Mouse (Mus musculus) brown adipose tissue, adult 24 weeks (tissue): ENCODE measurements around the gene Osbpl7. TPM values are rescaled to one million over a fixed set of nuclear protein-coding genes. Genes with fewer than 3 reads are reported as not detected.
A peak's percentile ranks its signal among the peaks of the same experiment; 100 is the strongest.

ENCODE experiments used
- H3K27ac ChIP-seq: fragments of 200-500 bp; replicated peaks from 2 replicates; pipeline ENCODE4 v1.5.1; 2012; ENCODE audit warnings: low read depth, mild to moderate bottlenecking, low read length
- H3K4me1 ChIP-seq: fragments of 200-500 bp; 2 replicates; pipeline ENCODE4 v1.6.1; 2012; ENCODE audit warnings: low read length, mixed read lengths; ENCODE audit not compliant: control insufficient read depth, insufficient read depth, insufficient read length
- H3K4me3 ChIP-seq: fragments of 200-500 bp; 2 replicates; pipeline ENCODE4 v1.5.1; 2012; ENCODE audit warnings: low read depth, mild to moderate bottlenecking, low read length, moderate library complexity; ENCODE audit not compliant: insufficient read depth
- polyA plus RNA-seq: library from polyadenylated mRNA; stranded (reverse); fragments of >200 nt; gene quantifications from 2 replicates; pipeline ENCODE4 v1.2.4, GENCODE M21; 2012; ENCODE audit not compliant: missing spikeins, insufficient read depth, insufficient read length

Gene Osbpl7
- polyA plus RNA-seq, 1 experiment: 0.87 TPM

DNA sequence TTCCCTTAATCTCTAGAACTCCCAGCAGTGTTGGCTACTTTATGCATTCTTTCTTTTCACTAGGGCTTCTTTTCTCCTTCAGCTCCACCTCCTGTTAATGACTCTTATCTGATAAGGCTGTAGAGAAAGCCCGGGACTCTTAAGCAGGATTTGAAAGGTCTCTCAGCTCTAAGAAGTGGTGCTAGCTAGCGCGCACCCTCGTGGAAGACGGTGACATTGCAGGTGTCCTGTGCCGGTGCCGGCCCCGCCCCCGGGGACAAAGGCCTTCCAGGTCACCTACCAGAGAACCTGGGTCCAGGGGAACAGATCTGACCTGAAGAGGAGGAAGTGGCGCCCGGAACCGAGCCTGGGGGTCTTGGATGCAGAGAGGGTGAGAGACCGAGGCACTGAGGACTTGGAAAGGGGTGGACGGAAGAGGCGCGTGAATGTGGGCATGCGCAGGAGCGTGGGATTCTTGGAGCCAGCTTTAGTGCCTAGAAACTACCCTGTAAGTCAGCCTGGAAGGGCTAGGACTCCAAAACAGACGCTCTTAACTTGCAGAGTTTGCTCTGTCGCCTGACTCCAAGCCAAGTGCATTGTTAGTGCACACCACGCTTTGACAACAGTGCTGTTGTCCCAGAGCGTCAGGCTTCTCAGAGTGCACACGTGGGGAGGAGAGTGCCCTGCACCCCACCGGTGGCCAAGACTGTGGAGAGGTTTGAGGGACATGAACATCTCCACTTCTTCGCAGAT lies 20.6 kb upstream of the Osbpl7 start, which contains the start of gene Scrn2:
Gene Scrn2 (plus strand): TSS at position 253 of the 732 bp plus-strand sequence.
- Histone ChIP-seq H3K27ac (peak within 1 kb of the TSS; percentile 77), H3K4me1 (peaks cover 4% of the 10 kb centered on the region), H3K4me3 (peak within 1 kb of the TSS; percentile 81)

DNA sequence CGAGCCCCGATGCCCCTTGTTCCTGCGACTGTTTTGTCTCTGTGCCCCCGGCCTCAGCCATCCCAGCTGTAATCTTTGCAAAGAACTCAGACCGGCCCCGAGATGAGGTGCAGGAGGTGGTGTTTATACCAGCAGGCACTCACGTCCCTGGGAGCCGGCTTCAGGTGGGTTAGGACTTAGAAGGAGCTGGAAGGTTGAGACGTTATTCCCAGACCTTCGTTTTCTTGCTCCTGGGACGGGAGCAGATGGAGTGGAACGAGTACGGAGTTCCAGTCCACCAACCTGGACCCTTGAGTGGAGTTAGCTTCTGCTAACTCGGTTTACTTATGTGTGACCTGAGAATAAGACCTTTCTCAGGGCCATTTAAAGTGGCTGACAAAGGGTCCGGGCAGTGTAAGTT lies 20.0 kb upstream of the Osbpl7 start:
- H3K4me3 ChIP-seq: peak overlapping the region; percentile 81
- no peak overlapping the region for H3K27ac ChIP-seq
- peaks cover 4% of the 10 kb centered on the region for H3K4me1 ChIP-seq

DNA sequence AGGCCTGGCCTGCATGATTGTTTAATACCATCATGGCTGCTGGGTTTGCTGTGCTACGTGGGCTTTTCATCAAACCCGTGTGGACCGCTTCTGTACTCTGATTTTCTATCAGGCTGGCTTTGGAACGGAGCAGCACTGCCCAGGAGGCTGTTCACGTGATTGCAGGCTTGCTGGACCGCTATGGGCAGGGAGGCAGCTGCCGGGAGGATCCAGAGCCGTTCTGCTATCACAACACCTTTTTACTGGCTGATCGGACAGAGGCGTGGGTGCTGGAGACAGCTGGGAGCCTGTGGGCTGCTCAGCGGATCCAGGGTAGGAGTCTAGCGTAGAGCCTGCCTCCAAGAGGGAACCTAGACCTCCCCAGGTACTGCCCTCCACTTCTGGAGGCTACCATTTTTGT lies 18.5 kb upstream of the Osbpl7 start:
- no peak overlapping the region for H3K4me3 ChIP-seq
- H3K4me1 ChIP-seq: no peaks in the 10 kb centered on the region; the same call in 1 of the 2 replicates
- H3K27ac ChIP-seq: no peak overlapping the region

DNA sequence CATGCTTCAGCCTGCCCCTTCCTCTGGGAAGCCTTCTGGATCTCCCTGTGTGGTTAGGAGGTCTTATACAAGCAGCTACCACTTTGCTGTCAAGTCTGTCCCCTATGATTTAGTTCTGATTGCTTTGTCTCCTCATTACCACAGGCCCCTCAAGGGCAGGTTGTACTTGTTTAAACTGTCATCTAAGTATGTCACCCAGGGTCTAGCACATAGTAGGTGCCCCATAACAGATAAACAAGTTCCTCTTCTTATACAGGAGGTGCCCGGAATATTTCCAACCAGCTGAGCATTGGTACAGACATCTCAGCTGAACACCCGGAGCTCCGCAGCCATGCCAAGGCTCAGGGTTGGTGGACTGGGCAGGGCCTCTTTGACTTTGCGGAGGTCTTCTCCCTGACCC lies 17.9 kb upstream of the Osbpl7 start:
- no peaks in the 10 kb centered on the region; the same call in 1 of the 2 replicates for H3K4me1 ChIP-seq
- H3K27ac ChIP-seq: no peak overlapping the region
- no peak overlapping the region for H3K4me3 ChIP-seq

DNA sequence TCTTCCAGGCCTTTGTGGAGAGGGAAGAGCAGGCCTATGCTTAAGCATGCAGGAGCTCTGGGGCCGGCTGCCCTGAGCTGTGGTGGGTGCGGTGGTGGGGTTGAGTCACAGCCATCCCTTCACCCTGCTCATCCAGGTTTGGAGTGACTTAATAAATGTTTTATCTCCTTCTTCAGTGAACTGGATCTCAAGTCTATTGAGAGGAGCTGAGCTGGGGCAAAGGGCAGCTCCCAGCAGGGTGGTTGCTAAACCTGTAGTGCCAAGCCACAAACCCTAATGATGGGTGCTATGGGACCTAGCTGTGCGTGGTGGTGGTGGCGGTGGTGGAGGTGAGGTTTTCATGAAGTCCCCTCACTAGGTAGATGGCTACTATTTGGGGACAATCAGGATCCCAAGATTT lies 16.6 kb upstream of the Osbpl7 start:
- H3K4me3 ChIP-seq: no peak overlapping the region
- H3K27ac ChIP-seq: no peak overlapping the region
- no peaks in the 10 kb centered on the region; the same call in 1 of the 2 replicates for H3K4me1 ChIP-seq

DNA sequence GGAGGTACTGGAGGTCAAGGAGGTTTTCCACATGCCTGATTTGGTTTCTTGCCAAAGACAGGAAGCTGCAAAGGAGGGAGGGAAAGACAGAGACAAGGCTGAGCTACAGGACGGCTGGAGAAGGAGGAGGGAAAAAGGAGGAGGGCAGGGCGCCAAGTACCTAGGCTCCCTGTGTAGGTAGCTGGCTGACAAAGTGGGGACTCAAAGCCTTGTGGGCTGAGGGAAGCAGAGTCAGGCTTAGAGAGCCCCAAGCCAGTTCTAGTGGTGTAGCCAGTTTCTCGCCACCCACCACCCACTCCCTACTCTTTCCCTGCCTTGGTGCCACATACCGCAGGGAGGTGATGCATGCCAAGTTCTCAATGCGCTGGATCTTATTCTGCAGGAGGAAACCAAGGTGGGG lies 14.3 kb upstream of the Osbpl7 start:
- H3K4me1 ChIP-seq: no peaks in the 10 kb centered on the region
- H3K27ac ChIP-seq: no peak overlapping the region
- no peak overlapping the region for H3K4me3 ChIP-seq

DNA sequence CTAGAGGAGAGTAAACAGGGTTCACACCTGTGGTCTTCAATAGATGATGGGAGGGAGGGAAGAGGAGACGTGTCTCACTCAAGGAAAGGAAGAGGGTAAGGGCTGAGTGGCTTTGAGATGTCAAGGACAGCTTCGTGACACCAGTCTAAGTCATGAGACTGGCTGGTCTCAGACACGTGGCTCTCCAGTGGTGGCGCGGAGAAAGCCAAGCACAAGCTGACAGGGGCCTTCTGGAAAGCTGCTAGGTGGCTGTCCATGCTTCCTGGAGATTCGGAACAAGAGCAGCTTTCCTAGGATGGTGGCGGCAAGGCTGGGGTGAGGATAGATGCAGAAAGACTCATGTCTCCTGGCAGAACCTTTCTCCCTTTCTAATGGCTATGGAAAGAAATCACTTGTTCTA lies 11.5 kb upstream of the Osbpl7 start:
- Histone ChIP-seq H3K27ac (no peak overlapping the region), H3K4me3 (no peak overlapping the region), H3K4me1 (no peaks in the 10 kb centered on the region; the same call in 1 of the 2 replicates)

DNA sequence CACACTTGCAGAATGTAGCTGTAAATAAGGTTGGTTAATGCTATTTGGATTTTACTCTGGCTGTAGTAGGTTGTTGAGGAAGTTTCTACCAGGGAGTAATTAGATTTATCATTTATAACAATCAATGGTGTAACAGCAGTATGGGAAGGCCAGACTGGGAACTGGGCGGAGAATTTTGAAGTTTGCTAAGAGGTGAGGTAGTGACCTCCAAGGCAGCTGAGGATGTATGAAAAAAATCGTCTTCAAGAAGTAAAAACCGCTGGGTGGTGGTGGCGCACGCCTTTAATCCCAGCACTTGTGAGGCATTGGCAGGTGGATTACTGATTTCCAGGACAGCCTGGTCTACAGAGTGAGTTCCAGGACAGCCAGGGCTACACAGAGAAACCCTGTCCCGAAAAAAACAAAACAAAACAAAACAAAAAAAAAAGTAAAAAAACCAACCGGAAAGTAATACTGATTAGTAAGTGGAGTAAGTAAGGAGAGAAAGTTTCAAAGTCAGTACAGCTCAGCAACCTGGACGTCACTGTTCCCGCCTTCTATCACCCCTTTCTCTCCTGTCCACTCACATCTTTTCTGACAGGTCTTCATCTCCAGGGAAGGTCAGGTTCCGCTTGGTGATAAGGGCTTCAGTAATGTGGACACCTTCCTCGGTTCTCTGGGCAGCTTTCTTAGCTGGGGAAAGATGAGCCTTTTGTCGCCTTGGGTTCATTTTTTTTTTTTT lies 10.0 kb upstream of the Osbpl7 start:
- H3K4me3 ChIP-seq: peak overlapping the region; percentile 65; the same call in 1 of the 2 replicates
- no peak overlapping the region for H3K27ac ChIP-seq
- no peaks in the 10 kb centered on the region; the same call in 1 of the 2 replicates for H3K4me1 ChIP-seq

DNA sequence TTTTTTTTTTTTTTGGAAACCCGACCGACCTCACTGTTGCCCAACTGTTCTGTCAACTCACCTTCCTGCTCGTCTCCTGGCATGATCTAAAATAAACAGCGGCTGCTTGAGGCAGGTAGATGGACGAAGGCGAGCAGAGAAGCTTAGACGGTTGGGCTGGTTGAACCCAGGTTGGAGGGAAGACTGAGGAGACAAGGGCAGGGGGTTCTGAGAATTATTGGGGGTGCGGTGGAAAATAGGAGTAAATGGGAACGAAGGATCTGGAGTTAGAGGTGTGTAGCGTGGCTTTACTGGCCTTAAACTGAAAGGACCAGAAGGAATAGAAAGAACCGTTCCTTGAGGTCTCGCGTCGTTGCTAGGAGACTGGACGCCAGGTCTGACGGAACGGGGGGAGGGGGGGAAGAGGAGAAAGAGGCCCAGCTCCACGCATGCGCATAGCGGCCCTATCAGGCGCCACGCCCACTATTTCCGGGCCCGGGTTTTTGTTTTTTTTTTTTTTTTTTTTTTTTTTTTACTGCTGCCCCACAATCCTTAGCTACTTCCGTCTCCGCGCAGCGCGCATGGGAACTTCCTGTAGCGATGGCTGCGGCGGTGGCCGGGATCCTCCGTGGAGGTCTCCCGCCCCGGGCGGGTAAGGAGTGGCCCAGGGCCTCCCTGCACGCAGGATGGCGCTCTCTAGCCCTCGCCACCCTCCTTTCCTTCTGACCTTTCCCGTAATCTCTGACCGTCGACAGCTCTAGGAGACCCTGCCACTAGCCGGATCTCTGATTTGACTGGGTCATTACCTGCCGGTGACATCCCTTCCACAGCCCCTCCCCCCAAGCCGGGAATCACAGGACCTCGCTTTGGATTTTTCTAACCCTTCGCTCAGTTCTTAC lies 9.2 kb upstream of the Osbpl7 start, which contains the start of the genes Lrrc46 and Mrpl10:
Gene Lrrc46 (minus strand): TSS at position 386 of the 878 bp plus-strand sequence.
Gene Mrpl10 (plus strand): TSS at position 539 of the 878 bp plus-strand sequence.
- Histone ChIP-seq H3K27ac (peak within 1 kb of the TSS; percentile 65), H3K4me3 (peak within 1 kb of the TSS; percentile 68), H3K4me1 (no peaks in the 10 kb centered on the region; the same call in 1 of the 2 replicates)

DNA sequence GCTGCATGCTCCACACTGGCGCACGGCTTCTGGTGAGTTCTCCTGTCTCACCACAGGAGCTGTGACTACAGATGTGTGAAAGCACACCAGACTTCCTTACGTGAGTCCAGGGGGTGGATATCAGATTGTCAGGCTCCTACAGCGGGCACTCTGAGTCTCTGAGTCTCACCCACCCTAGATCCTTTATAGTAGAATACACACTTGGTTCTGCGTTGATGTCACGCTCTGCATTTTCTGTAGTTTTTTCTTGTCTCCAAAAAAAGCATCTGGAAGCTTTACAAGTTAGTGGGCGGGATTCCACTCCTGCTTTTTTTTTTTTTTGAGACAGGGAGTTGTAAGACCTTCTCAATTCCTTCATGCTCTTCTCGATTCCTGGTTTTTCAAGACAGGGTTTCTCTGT lies 5.5 kb upstream of the Osbpl7 start:
- Histone ChIP-seq H3K4me1 (no peaks in the 10 kb centered on the region; the same call in 1 of the 2 replicates), H3K27ac (no peak overlapping the region), H3K4me3 (no peak overlapping the region)

DNA sequence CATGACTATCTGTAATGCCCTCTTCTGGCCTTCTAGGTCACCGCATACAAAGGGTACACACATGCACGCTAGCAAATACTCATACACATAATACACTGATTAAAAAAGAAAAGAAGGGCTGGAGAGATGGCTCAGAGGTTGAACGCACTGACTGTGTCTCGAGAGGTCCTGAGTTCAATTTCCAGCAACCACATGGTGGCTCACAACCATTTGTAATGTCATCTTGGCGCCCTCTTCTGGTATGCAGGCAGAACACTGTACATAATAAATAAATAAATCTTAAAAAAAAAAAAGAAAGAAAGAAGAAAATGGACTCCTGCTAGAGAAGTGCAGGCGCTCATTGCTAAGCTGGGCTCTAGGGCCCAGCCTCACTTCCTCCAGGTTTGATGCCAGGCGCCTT lies 4.6 kb upstream of the Osbpl7 start:
- H3K4me1 ChIP-seq: no peaks in the 10 kb centered on the region; the same call in 1 of the 2 replicates
- no peak overlapping the region for H3K27ac ChIP-seq
- no peak overlapping the region for H3K4me3 ChIP-seq

DNA sequence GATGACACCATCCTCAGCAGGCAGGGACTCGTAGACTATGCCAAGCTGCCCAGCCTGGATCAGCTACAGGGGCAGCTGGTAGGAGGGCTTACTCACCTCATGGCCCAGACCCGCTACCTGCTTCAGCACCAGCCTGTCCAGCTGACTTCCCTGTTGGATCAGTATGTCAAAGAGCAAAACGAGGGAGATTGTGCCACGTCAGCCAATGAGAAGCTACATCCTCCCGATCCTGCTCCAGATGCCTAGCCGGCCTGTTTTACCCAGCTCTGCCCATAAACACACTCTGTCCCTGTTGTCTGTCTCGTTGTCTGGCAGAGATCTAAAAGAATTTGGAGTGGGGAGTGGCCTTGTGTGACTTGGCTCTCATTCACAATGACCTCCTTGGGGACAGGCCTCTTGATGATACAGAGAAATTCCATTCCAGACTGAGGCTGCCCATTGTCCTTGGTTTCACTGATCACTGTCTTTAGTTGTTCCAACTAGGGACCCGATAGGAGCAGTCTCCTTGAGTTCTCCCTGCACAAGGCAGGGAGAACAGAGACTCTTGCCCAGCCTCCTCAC lies 2.3 kb upstream of the Osbpl7 start:
- Histone ChIP-seq H3K4me1 (peaks cover 13% of the 10 kb centered on the region), H3K27ac (no peak overlapping the region), H3K4me3 (no peak overlapping the region)

DNA sequence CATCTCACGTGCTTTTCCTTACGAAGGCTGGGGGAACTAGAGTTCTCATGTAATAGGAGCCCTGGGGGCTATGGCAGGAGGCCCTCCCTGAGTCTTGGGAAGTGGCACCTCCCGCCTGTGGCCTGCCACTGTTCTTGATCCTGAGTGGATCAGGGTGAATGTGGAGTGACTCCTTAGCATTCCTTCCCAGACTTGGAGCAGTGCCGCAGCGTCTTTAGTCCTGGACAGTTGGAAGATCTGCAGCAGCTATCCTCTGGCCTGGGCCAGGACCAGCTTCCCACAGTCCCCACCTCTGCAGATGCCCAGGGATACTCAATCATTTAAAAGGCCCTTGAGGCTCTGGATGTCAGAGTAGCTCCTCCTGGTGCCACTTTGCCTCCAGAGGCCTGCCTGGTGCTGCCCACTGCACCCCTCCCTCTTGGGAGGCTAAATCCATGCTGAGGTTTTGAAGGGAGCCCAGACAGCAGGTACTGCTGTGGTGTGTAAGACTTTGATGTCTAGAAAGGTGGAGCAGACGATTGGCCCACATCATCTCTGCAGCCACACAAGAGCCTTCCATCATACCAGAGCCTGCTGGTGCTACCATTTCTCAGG lies 839 bp upstream of the Osbpl7 start:
- Histone ChIP-seq H3K4me1 (peaks cover 13% of the 10 kb centered on the region), H3K4me3 (no peak overlapping the region), H3K27ac (no peak overlapping the region)

DNA sequence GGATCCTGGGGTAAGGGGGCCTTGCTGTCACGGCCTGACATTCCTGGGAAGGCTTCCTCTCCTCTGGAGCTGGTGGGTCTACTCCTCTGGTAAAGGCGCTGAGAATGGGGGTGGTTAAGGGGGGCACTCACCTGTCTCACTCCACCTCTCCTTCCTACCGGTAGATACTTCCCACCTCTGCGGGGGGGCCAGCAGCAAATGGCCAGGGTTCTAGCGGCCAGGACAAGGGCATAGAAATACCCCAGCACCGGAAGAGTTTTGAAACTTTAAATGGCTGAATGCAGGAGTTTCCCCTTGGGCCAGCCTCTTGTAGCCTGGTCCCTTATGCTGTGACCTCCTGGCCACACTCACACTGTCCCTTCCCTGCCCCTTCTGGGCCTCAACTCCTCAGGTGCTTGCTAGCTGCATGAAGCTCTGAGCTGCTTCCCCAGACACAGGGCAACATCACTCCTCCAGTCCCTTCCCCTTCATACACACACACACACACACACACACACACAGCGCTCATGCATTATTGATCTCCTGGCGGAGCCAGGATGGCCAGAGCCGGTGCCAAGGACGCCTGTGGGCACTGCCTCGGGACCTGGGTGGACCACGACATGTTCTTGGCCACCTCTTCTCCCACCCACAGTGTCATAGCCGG lies 637 bp downstream of the Osbpl7 start:
- Histone ChIP-seq H3K27ac (no peak overlapping the region), H3K4me3 (peak overlapping the region; percentile 78), H3K4me1 (peaks cover 13% of the 10 kb centered on the region)
